9 mouse cellular contexts compared by ENCODE assay signal in genomic region chr6:88784691-88785173, GRCm38 (mm10). TPM values are rescaled to one million over a fixed set of nuclear protein-coding genes. Genes with fewer than 3 reads are reported as not detected.
DNase-seq lines count a peak whose midpoint lies in the region; ATAC-seq lines count a peak whose summit lies in the region.
"Had no signal": no experiment of that assay in that cellular context is flagged by ENCODE, and none has a peak within 500 bp of the region (broad histone marks: within the 10 kb centered on the region; RNA-seq: fewer than 3 reads in every experiment).

No protein-coding gene starts in this region.

- no peak overlapping the region for H3K4me2 ChIP-seq in limb, embryonic 13.5 days (replicated peaks)
- H3K4me2 ChIP-seq in midbrain, embryonic 15.5 days = no peak overlapping the region
- H3K4me2 ChIP-seq: embryonic facial prominence, embryonic 12.5 days had no signal

- no peak overlapping the region for H3K4me3 ChIP-seq in heart, embryonic 10.5 days
- H3K4me3 ChIP-seq in limb, embryonic 13.5 days = no peak overlapping the region
- no peak overlapping the region for H3K4me3 ChIP-seq in midbrain, embryonic 15.5 days
- H3K4me3 ChIP-seq: embryonic facial prominence, embryonic 12.5 days had no signal

- no peak for ATAC-seq in limb, embryonic 13.5 days (ENCODE audit: low FRiP score, low read depth)
- no peak for ATAC-seq in monocyte, adult 5-6 weeks (replicated peaks; ENCODE audit: insufficient number of reproducible peaks, low FRiP score, low TSS enrichment, poor library complexity, severe bottlenecking)
- ATAC-seq in midbrain, embryonic 15.5 days (replicated peaks) = no peak

- DNase-seq in frontal cortex, postnatal 36 days (ENCODE audit: low spot score in 2 of 2) = peak; percentile 44 to 71
- no peak for DNase-seq in frontal cortex, postnatal 10 days (ENCODE audit: low spot score in 2 of 2)
- DNase-seq in cerebellum, adult 18-20 months = peak; percentile 66 to 77
- no peak for DNase-seq in heart, embryonic 10.5 days (ENCODE audit: low spot score)
- no peak for DNase-seq in layer of hippocampus, postnatal 10 days (ENCODE audit: low spot score in 2 of 2)

- H3K27ac ChIP-seq in heart, embryonic 10.5 days = peak overlapping the region; percentile 89
- peak overlapping the region; percentile 61; the same call in 1 of the 2 replicates for H3K27ac ChIP-seq in limb, embryonic 13.5 days
- H3K27ac ChIP-seq in midbrain, embryonic 15.5 days = no peak overlapping the region
- H3K27ac ChIP-seq: embryonic facial prominence, embryonic 12.5 days had no signal

- H3K27me3 ChIP-seq in heart, embryonic 10.5 days (ENCODE audit: insufficient read depth, poor library complexity, severe bottlenecking) = no peaks in the 10 kb centered on the region; the same call in 1 of the 2 replicates
- H3K27me3 ChIP-seq in limb, embryonic 13.5 days = no peaks in the 10 kb centered on the region
- H3K27me3 ChIP-seq in midbrain, embryonic 15.5 days (replicated peaks) = no peaks in the 10 kb centered on the region

- peaks cover 62% of the 10 kb centered on the region for H3K4me1 ChIP-seq in heart, embryonic 10.5 days
- peaks cover 40% of the 10 kb centered on the region for H3K4me1 ChIP-seq in limb, embryonic 13.5 days
- H3K4me1 ChIP-seq in midbrain, embryonic 15.5 days = peaks cover 25% of the 10 kb centered on the region

- no peaks in the 10 kb centered on the region for H3K9me3 ChIP-seq in heart, embryonic 10.5 days
- H3K9me3 ChIP-seq in limb, embryonic 13.5 days = no peaks in the 10 kb centered on the region
- H3K9me3 ChIP-seq in midbrain, embryonic 15.5 days = no peaks in the 10 kb centered on the region
- H3K9me3 ChIP-seq: embryonic facial prominence, embryonic 12.5 days had no signal

- H3K36me3 ChIP-seq in heart, embryonic 10.5 days = no peaks in the 10 kb centered on the region
- no peaks in the 10 kb centered on the region for H3K36me3 ChIP-seq in limb, embryonic 13.5 days
- H3K36me3 ChIP-seq in midbrain, embryonic 15.5 days (replicated peaks) = no peaks in the 10 kb centered on the region
- H3K36me3 ChIP-seq: embryonic facial prominence, embryonic 12.5 days had no signal

- 43% methylated on average over 7 of the region's 7 CpGs for WGBS in heart, embryonic 10.5 days
- 49% methylated on average over 7 of the region's 7 CpGs for WGBS in limb, embryonic 13.5 days
- 66% methylated on average over 7 of the region's 7 CpGs for WGBS in midbrain, embryonic 15.5 days

- H3K9ac ChIP-seq in limb, embryonic 13.5 days = no peak overlapping the region
- no peak overlapping the region for H3K9ac ChIP-seq in midbrain, embryonic 15.5 days
- H3K9ac ChIP-seq: embryonic facial prominence, embryonic 12.5 days had no signal

RNA-seq across cellular contexts. Expression of gene Abtb1, which starts 57.1 kb away (rescaled TPM):
- 20.9 and 23.5 TPM in 2 replicates for polyA plus RNA-seq in heart, embryonic 10.5 days (2016; fragmentation: Nextera tagmentation; extraction: Ambion mirVana)
- polyA plus RNA-seq in limb, embryonic 13.5 days (2015; fragmentation: Nextera tagmentation; extraction: Ambion mirVana) = 28.0 and 30.2 TPM in 2 replicates
- 10 to 100 TPM; 23.2 to 26.7 TPM for total RNA-seq in layer of hippocampus, postnatal 10 days (2021)
- total RNA-seq in monocyte, adult 5-6 weeks (2017) = 32.9 to 52.6 TPM (median 51.6 TPM) in 3 replicates
- polyA plus RNA-seq in midbrain, embryonic 15.5 days (2015; fragmentation: Nextera tagmentation; extraction: Ambion mirVana) = 40.4 and 42.5 TPM in 2 replicates

Comparison
In these comparisons a context has a peak if more than half of its experiments do, and no peak if none do; other contexts are left out.
1. DNase-seq: peak in frontal cortex, postnatal 36 days (2 of 2) and cerebellum, adult 18-20 months (2 of 2); none in frontal cortex, postnatal 10 days (0 of 2), heart, embryonic 10.5 days (single experiment) and layer of hippocampus, postnatal 10 days (0 of 2).